Mouse (Mus musculus) forebrain, embryonic 11.5 days (tissue): ENCODE results near the gene Vps53. TPM values are rescaled to one million over a fixed set of nuclear protein-coding genes. Genes with fewer than 3 reads are reported as not detected.
A peak's percentile ranks its signal among the peaks of the same experiment; 100 is the strongest.

Experiments
- ATAC-seq: fragments of 200-750 bp; cut with Nextera tagmentation; replicated peaks from 2 replicates; pipeline ENCODE4 v1.8.0; 2017; ENCODE audit warnings: moderate TSS enrichment; ENCODE audit not compliant: low FRiP score
- DNase-seq: peaks from one replicate; pipeline ENCODE4 v3.0.0-alpha.2; 2017; ENCODE audit warnings: low spot score
- H3K27ac ChIP-seq: fragments of 300-500 bp; sonication (generic); 2 replicates; pipeline ENCODE4 v1.5.1; 2014; ENCODE audit warnings: low read depth, low read length
- H3K27me3 ChIP-seq: fragments of 300-500 bp; sonication (generic); 2 replicates; pipeline ENCODE4 v1.6.1; 2014; ENCODE audit warnings: mild to moderate bottlenecking, low read length, mixed read lengths; ENCODE audit not compliant: control insufficient read depth, insufficient read depth
- H3K36me3 ChIP-seq: fragments of 300-500 bp; sonication (generic); 2 replicates; pipeline ENCODE4 v1.6.1; 2014; ENCODE audit warnings: mild to moderate bottlenecking, low read length, moderate library complexity, mixed read lengths; ENCODE audit not compliant: control insufficient read depth, insufficient read depth
- H3K4me1 ChIP-seq: fragments of 300-500 bp; sonication (generic); replicated peaks from 2 replicates; pipeline ENCODE4 v1.6.1; 2014; ENCODE audit warnings: low read length, mixed read lengths; ENCODE audit not compliant: control insufficient read depth, insufficient read depth
- H3K4me2 ChIP-seq: fragments of 300-500 bp; sonication (generic); 2 replicates; pipeline ENCODE4 v1.6.1; 2014; ENCODE audit warnings: low read depth, mild to moderate bottlenecking, low read length, moderate library complexity, mixed read lengths; ENCODE audit not compliant: severe bottlenecking
- H3K4me3 ChIP-seq: fragments of 300-500 bp; sonication (generic); 2 replicates; pipeline ENCODE4 v1.5.1; 2014; ENCODE audit warnings: low read depth, low read length
- H3K9ac ChIP-seq: fragments of 300-500 bp; sonication (generic); 2 replicates; pipeline ENCODE4 v1.6.1; 2014; ENCODE audit warnings: low read length
- H3K9me3 ChIP-seq: fragments of 300-500 bp; sonication (generic); 2 replicates; pipeline ENCODE4 v1.6.1; 2016; ENCODE audit warnings: low read length, mixed read lengths; ENCODE audit not compliant: control insufficient read depth
- WGBS: fragments of 180-500 bp; shearing (Covaris S2); extraction: QIAGEN DNeasy Blood & Tissue Kit; methylation state at CpG from one replicate; pipeline ENCODE4 v1.1.7; 2014; 5-methylcytosine and 5-hydroxymethylcytosine counted together
- polyA plus RNA-seq: library from polyadenylated mRNA; unstranded; fragments of >200 nt; fragmentation: Nextera tagmentation; extraction: Ambion mirVana; gene quantifications from 2 replicates; pipeline ENCODE4 v1.2.1, GENCODE M21; 2014

Vps53 gene
- polyA plus RNA-seq, 1 experiment from 2014 or later: 43.6 TPM

DNA sequence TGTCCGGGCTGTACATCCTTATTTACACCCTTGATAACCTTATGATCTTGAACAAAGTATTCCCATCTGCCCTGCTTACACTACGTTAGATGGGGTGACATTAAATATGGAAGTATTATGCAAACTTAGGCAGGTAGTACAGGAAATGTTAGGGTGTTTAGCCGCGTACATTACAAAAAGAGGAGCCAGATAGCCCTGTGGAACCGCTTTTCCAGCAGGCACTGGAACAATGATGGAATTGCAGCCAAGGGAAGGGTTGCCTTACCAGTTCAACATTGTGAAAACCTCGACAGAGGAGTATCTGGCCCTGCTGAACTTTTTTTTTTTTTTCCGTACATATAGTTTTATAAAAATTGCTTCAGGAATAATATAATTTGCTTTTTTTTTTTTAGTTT lies 696 bp upstream of the Vps53 start:
- peak overlapping the region; percentile 95 for H3K4me2 ChIP-seq
- no peak for DNase-seq
- ATAC-seq: no peak
- H3K36me3 ChIP-seq: no peaks in the 10 kb centered on the region; the same call in 1 of the 2 replicates
- H3K4me1 ChIP-seq: 0 out of 2 replicates have a peak, but pooled peaks cover 2% of the 10 kb centered on the region
- no peak overlapping the region for H3K27ac ChIP-seq
- peak overlapping the region; percentile 70 for H3K9ac ChIP-seq
- WGBS: 20% methylated on average over 7 of the region's 7 CpGs
- H3K4me3 ChIP-seq: peak overlapping the region; percentile 87
- no peaks in the 10 kb centered on the region for H3K27me3 ChIP-seq
- H3K9me3 ChIP-seq: no peaks in the 10 kb centered on the region

DNA sequence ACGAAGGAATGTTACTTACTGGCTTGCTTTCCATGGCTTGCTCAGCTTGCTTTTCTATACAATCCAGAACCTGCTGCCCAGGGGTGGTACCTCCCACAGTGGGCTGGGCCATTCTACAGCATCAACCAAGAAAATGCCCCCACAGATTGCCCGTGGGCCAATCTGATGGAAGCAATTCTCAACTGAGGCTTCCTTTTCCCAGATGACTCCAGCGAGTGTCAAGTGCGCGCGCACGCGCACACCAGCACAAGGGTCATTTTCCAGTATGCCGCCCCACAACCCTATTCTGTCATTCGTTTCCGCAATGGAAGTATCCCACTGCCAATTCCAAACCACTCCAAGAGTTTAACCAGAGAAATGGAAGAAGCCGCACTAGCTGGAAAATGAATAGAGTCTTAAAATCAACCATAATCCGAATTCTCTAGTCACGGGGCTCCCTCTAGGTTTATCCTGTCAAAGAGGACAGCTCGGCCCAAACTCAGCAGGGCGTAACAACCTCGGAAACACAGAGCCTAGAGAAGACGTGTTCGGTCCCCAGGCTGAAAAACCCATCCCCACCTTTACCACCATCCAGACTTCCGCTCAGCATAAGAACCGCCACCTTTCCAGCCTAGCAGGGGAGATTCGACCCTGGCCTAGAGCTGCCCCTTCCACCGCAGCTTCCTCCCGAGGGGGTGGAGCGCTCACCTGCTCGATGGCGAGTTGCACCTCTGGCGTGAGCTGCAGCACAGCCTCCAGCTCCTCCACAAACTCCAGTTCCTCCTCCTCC lies 537 bp downstream of the Vps53 start:
- H3K27ac ChIP-seq: peak overlapping the region; percentile 25; the same call in 1 of the 2 replicates
- 3% methylated on average over 28 of the region's 28 CpGs for WGBS
- H3K4me2 ChIP-seq: peak overlapping the region; percentile 95
- H3K9ac ChIP-seq: peak overlapping the region; percentile 70
- peak; percentile 55 for ATAC-seq
- no peaks in the 10 kb centered on the region for H3K27me3 ChIP-seq
- 0 out of 2 replicates have a peak, but pooled peaks cover 2% of the 10 kb centered on the region for H3K4me1 ChIP-seq
- peak; percentile 55 for DNase-seq
- no peaks in the 10 kb centered on the region for H3K9me3 ChIP-seq
- peak overlapping the region; percentile 87 for H3K4me3 ChIP-seq
- no peaks in the 10 kb centered on the region; the same call in 1 of the 2 replicates for H3K36me3 ChIP-seq

DNA sequence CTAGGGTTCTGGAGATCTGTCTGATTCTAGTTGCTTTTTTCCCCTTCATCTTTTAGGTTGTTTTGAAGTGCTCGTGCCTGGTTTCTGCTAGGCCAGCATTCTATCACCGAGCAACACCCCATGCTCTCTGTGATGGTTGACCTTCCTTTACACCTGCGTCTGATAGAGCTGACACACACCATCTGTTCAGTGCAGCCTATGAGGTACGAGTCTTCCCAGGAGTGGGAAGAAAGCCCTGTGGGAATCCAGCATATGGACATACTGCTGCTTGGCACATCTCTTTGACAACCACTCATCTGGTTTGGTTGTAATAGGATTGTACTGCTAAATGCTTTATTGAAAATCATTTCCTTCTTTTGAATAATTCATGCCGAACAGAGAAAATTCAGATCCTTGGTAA lies 9.2 kb downstream of the Vps53 start:
- 81% methylated on average over 5 of the region's 5 CpGs for WGBS

DNA sequence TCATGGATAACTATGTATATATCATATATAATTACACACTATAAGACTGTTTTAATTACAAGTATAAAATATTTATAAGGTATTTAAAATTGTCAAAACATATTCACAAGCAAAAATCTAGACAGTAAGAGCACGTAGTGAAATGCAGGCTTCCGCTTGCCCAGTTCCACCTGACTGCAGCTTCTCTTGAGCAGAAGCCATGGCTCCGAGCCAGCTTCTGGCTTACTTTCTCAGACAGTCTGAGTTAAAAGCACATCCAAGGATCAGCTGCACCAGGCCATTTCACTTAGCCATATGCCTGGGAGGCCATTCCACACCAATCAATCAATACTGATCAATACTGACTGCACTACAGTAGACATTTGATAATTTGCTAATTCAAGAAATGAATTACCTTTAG lies 10.5 kb downstream of the Vps53 start:
- Histone ChIP-seq H3K4me3 (no peak overlapping the region), H3K9me3 (no peaks in the 10 kb centered on the region), H3K9ac (no peak overlapping the region), H3K27me3 (no peaks in the 10 kb centered on the region), H3K27ac (no peak overlapping the region), H3K4me1 (no peaks in the 10 kb centered on the region), H3K4me2 (no peak overlapping the region), H3K36me3 (no peaks in the 10 kb centered on the region)
- ATAC-seq: no peak
- WGBS: 93% methylated on average over 3 of the region's 3 CpGs
- DNase-seq: no peak

More for the DNA sequence above, 9.2 kb downstream of the Vps53 start:
- Histone ChIP-seq H3K9me3 (no peaks in the 10 kb centered on the region), H3K4me3 (no peak overlapping the region), H3K9ac (no peak overlapping the region), H3K4me2 (no peak overlapping the region), H3K4me1 (no peaks in the 10 kb centered on the region), H3K27ac (no peak overlapping the region), H3K36me3 (no peaks in the 10 kb centered on the region), H3K27me3 (no peaks in the 10 kb centered on the region)
- no peak for DNase-seq
- no peak for ATAC-seq

DNA sequence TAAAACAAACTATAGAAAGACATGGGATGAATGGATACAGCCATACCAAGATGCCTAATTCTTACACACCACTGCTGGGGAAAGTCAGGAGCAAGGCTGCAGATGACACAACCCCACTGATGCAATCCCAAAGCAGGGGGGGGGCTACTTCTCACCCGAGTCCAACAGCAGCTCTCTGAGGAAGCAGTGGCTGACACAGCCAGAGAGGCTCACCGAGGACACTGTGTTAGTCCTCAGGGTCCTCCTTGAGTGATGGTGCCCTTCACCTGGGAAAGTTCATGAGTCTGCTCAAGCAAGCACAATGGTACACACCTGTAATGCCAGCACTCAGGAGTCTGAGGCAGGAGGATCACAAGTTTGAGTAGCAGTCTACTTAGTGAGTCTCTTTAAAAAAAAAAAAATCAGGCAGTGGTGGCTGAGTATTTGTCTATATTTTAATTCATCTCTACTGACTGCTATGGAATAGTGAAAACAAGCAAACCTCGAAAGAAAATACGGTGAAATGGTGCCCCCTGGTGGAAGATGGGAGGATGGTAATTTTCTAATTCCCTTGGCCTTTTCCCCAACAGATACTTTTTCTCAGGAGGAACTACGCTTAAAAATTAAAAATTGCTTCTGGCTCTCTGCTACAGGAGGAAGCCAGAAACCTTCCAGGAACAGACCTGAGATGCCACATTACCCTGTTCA lies 12.2 kb downstream of the Vps53 start:
- WGBS: 36% methylated on average over 5 of the region's 5 CpGs
- H3K4me2 ChIP-seq: no peak overlapping the region
- H3K4me1 ChIP-seq: no peaks in the 10 kb centered on the region
- ATAC-seq (no peak), DNase-seq (peak; percentile 79)
- H3K36me3 ChIP-seq: no peaks in the 10 kb centered on the region
- H3K27ac ChIP-seq: no peak overlapping the region
- no peak overlapping the region for H3K9ac ChIP-seq
- H3K27me3 ChIP-seq: no peaks in the 10 kb centered on the region
- no peak overlapping the region for H3K4me3 ChIP-seq
- no peaks in the 10 kb centered on the region for H3K9me3 ChIP-seq

DNA sequence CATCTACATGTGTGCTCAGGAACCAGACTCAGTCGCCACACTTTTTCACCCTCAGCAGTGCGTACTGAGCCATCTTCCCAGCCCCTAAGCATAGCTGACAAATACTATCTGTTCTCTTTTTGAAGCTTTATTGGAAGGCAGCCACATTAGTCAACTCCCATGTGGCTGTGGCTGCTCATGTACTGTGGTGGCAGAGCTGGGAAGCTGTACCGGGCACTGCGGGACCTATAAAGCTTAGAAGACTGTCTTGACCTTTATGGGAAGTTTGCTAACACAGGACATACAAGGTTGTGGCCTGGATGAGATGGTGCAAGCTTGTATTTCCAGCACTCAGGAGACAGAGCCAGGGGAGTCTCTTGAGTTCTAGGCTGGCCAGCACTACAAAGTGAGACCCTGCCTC lies 12.8 kb downstream of the Vps53 start:
- Histone ChIP-seq H3K9ac (no peak overlapping the region), H3K9me3 (no peaks in the 10 kb centered on the region), H3K27ac (no peak overlapping the region), H3K4me3 (no peak overlapping the region), H3K36me3 (no peaks in the 10 kb centered on the region), H3K27me3 (no peaks in the 10 kb centered on the region), H3K4me1 (no peaks in the 10 kb centered on the region), H3K4me2 (no peak overlapping the region)
- 97% methylated on average over 4 of the region's 4 CpGs for WGBS
- DNase-seq (no peak), ATAC-seq (no peak)

DNA sequence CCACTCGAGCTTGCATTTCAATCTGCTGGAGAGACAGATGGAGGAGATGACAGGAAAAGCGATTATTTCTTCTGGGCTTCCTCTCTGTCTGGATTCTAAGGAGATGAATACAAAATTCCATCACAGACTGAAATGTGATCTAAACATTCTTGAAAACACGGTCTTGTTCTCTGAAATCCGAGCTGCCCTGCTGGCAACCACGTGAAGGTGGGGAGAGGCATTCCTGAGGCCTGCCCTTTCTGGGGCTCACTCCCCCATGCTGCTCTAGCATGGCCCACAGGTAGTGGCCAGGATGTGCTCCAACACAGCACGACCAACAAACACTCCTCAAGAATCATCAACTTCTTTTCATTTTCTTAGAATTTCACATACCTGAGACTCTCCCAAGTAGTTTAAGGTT lies 19.2 kb downstream of the Vps53 start:
- no peak overlapping the region for H3K4me3 ChIP-seq
- no peak overlapping the region for H3K4me2 ChIP-seq
- H3K27me3 ChIP-seq: no peaks in the 10 kb centered on the region
- DNase-seq (no peak), ATAC-seq (no peak)
- H3K36me3 ChIP-seq: no peaks in the 10 kb centered on the region; the same call in 1 of the 2 replicates
- H3K9me3 ChIP-seq: no peaks in the 10 kb centered on the region
- no peak overlapping the region for H3K9ac ChIP-seq
- no peaks in the 10 kb centered on the region for H3K4me1 ChIP-seq
- 61% methylated on average over 6 of the region's 6 CpGs for WGBS
- no peak overlapping the region for H3K27ac ChIP-seq

DNA sequence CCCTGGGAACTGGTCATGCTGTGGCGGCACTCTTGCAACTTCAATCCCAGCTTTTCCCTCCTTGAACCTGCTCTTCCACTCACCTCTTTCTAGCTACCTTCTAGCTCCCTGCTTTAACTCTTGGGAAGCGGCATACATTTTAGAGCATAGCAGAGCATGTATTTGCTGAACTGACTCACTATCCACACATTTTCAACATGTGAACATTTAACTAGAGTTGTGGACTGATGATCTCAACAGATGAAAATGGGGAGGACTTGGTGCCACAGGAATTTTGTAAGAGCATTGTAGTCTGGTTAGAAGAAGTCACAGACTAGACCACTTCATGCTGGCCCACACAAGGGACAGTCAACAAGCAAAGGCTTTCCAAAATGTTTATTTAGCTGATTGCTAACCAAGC lies 21.1 kb downstream of the Vps53 start:
- Histone ChIP-seq H3K4me3 (no peak overlapping the region), H3K4me2 (no peak overlapping the region), H3K27ac (no peak overlapping the region), H3K9me3 (no peaks in the 10 kb centered on the region), H3K4me1 (no peaks in the 10 kb centered on the region), H3K9ac (no peak overlapping the region), H3K36me3 (no peaks in the 10 kb centered on the region; the same call in 1 of the 2 replicates), H3K27me3 (no peaks in the 10 kb centered on the region)
- WGBS: 98% methylated on average over 2 of the region's 2 CpGs
- ATAC-seq (no peak), DNase-seq (no peak)
